Mouse (Mus musculus): Measurements from ENCODE around the gene Hectd3.

Hectd3 gene

GRCm38 (mm10) chr4:117018327-117018726, 23.2 kb downstream of the Hectd3 start:
- no peak for DNase-seq

GRCm38 (mm10) chr4:117019206-117020134, 24.4 kb downstream of the Hectd3 start, which contains the start of gene Eif2b3:
TSS of gene Eif2b3 (plus strand) at chr4:117019402.
- peak; percentile 90 to 94 for DNase-seq

GRCm38 (mm10) chr4:117023469-117023868, 28.4 kb downstream of the Hectd3 start:
- no peak for DNase-seq

GRCm38 (mm10) chr4:117031105-117031504, 36.0 kb downstream of the Hectd3 start:
- peak in 1 of 2 experiments; percentile 13 for DNase-seq

- peak; percentile 55 to 64 for DNase-seq
Observed at GRCm38 (mm10) chr4:117039925-117040687, 45.0 kb downstream of the Hectd3 start.

GRCm38 (mm10) chr4:117040791-117041190, 45.7 kb downstream of the Hectd3 start:
- no peak for DNase-seq

GRCm38 (mm10) chr4:117041283-117041721, 46.2 kb downstream of the Hectd3 start:
- DNase-seq, result peak; percentile 71 to 88

- DNase-seq, result no peak
Observed at GRCm38 (mm10) chr4:117048836-117049235, 53.7 kb downstream of the Hectd3 start.

GRCm38 (mm10) chr4:117049485-117049884, 54.4 kb downstream of the Hectd3 start:
- DNase-seq, result no peak

- no peak for DNase-seq
Observed at GRCm38 (mm10) chr4:117052626-117053025, 57.5 kb downstream of the Hectd3 start.

GRCm38 (mm10) chr4:117053956-117054355, 58.8 kb downstream of the Hectd3 start:
- DNase-seq, result no peak

All from kidney, postnatal 36 days (tissue).